Mouse (Mus musculus): ENCODE results near the gene Rit1.
"Not testable (repeated sequence)": the region's sequence is repeated elsewhere in the genome, so short reads cannot be mapped to it uniquely, and the experiment has no call there.

DNA sequence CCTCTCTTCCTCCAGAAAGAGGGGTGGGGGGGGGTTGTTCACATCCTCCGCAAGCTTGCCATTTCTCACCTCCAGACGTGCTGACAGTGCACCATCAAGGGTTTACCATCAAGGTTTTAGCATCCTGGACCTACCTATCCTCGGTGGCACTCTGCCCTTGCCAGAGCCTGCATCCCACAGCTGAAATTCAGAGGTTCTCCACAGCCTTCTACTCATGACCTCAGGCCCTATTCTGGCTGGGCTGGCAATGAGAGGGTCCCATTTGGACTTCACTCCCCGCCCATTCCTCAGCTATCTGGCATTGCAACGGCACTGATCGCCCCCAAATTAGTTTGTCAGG is 55.3 kb downstream of the Rit1 start:
- TF ChIP-seq CTCF (IDR thresholded peaks at IDR 0.05; ENCODE audit: borderline replicate concordance, extremely low read depth, insufficient read depth, insufficient read length); POLR2A (IDR thresholded peaks at IDR 0.05; ENCODE audit: borderline replicate concordance, extremely low read depth, insufficient read depth, insufficient read length, poor library complexity, severe bottlenecking): not testable (repeated sequence)
